Mouse (Mus musculus) hindbrain, embryonic 15.5 days (tissue): Measurements from ENCODE around the gene AC109138.7. TPM values are rescaled to one million over a fixed set of nuclear protein-coding genes. Genes with fewer than 3 reads are reported as not detected.

ENCODE experiments used
- ATAC-seq: fragments of 200-750 bp; cut with Nextera tagmentation; 2 replicates; pipeline ENCODE4 v1.8.0; 2017; ENCODE audit warnings: low read depth, moderate number of reproducible peaks, moderate TSS enrichment; ENCODE audit not compliant: low FRiP score
- H3K27ac ChIP-seq: fragments of 300-500 bp; sonication (generic); replicated peaks from 2 replicates; pipeline ENCODE4 v1.5.1; 2015; ENCODE audit warnings: mild to moderate bottlenecking, inconsistent platforms
- H3K27me3 ChIP-seq: fragments of 300-500 bp; sonication (generic); 2 replicates; pipeline ENCODE4 v1.6.1; 2015; ENCODE audit warnings: control low read depth, inconsistent platforms
- H3K36me3 ChIP-seq: fragments of 300-500 bp; sonication (generic); 2 replicates; pipeline ENCODE4 v1.6.1; 2015; ENCODE audit warnings: control low read depth, inconsistent platforms
- H3K4me1 ChIP-seq: fragments of 300-500 bp; sonication (generic); replicated peaks from 2 replicates; pipeline ENCODE4 v1.6.1; 2015; ENCODE audit warnings: control low read depth, inconsistent platforms
- H3K4me2 ChIP-seq: fragments of 300-500 bp; sonication (generic); 2 replicates; pipeline ENCODE4 v1.6.1; 2015; ENCODE audit warnings: moderate library complexity, mild to moderate bottlenecking, inconsistent platforms
- H3K4me3 ChIP-seq: fragments of 300-500 bp; sonication (generic); 2 replicates; pipeline ENCODE4 v1.5.1; 2015; ENCODE audit warnings: mild to moderate bottlenecking, inconsistent platforms
- H3K9ac ChIP-seq: fragments of 300-500 bp; sonication (generic); 2 replicates; pipeline ENCODE4 v1.6.1; 2015; ENCODE audit warnings: inconsistent platforms
- H3K9me3 ChIP-seq: fragments of 300-500 bp; sonication (generic); 2 replicates; pipeline ENCODE4 v1.6.1; 2016; ENCODE audit warnings: control low read depth, inconsistent platforms
- WGBS: fragments of 180-500 bp; shearing (Covaris S2); methylation state at CpG from one replicate; pipeline ENCODE4 v1.1.7; 2015; 5-methylcytosine and 5-hydroxymethylcytosine counted together
- polyA plus RNA-seq: library from polyadenylated mRNA; unstranded; fragments of >200 nt; fragmentation: Nextera tagmentation; extraction: Ambion mirVana; gene quantifications from 2 replicates; pipeline ENCODE4 v1.2.1, GENCODE M21; 2015

Gene AC109138.7
- polyA plus RNA-seq, 1 experiment from 2014 or later = not detected

DNA sequence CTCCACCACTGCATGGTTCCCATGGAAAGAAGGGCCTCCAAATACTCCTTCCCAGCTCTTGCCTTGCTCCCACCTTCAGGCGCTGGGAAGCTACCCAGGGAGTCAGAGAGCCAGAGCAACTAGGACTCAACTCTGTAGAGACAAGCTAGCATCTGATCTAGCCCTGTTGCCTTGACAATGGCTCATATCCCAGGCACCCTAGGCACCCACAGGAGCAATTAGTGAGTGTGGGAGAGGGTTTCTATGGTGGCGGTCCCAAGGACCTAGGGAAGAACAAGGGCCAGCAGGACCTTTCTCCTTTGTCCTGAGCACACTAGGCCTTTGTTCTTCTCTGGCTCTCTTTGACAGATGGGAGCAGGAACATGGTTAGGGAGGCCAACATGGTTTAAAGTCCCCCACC is 30.5 kb upstream of the AC109138.7 start:
- H3K36me3 ChIP-seq = no peaks in the 10 kb centered on the region
- no peaks in the 10 kb centered on the region for H3K27me3 ChIP-seq
- no peak; the same call in 1 of the 2 replicates for ATAC-seq
- H3K9ac ChIP-seq = no peak overlapping the region
- no peaks in the 10 kb centered on the region for H3K9me3 ChIP-seq
- no peak overlapping the region for H3K4me3 ChIP-seq
- WGBS = 59% methylated on average over 2 of the region's 2 CpGs
- H3K4me2 ChIP-seq = no peak overlapping the region
- no peak overlapping the region for H3K27ac ChIP-seq
- H3K4me1 ChIP-seq = peaks cover 11% of the 10 kb centered on the region

GRCm38 (mm10) chr19:4184976-4185975 is 28.9 kb upstream of the AC109138.7 start:
- H3K9ac ChIP-seq = no peak overlapping the region
- H3K4me3 ChIP-seq = no peak overlapping the region
- no peak overlapping the region for H3K4me2 ChIP-seq
- no peaks in the 10 kb centered on the region for H3K27me3 ChIP-seq
- H3K36me3 ChIP-seq = no peaks in the 10 kb centered on the region
- no peaks in the 10 kb centered on the region for H3K9me3 ChIP-seq
- whole genome bisulfite sequencing = 60% methylated on average over 15 of the region's 15 CpGs
- no peak for ATAC-seq
- H3K27ac ChIP-seq = no peak overlapping the region; the same call in 1 of the 2 replicates
- peaks cover 11% of the 10 kb centered on the region for H3K4me1 ChIP-seq

- Histone ChIP-seq H3K4me3 (no peak overlapping the region), H3K4me1 (peaks cover 10% of the 10 kb centered on the region), H3K4me2 (no peak overlapping the region), H3K27me3 (no peaks in the 10 kb centered on the region), H3K9me3 (no peaks in the 10 kb centered on the region), H3K27ac (no peak overlapping the region), H3K36me3 (no peaks in the 10 kb centered on the region), H3K9ac (no peak overlapping the region)
- no peak for ATAC-seq
- WGBS = 79% methylated on average over 3 of the region's 3 CpGs
Measured at GRCm38 (mm10) chr19:4187303-4187702, 26.9 kb upstream of the AC109138.7 start.

DNA sequence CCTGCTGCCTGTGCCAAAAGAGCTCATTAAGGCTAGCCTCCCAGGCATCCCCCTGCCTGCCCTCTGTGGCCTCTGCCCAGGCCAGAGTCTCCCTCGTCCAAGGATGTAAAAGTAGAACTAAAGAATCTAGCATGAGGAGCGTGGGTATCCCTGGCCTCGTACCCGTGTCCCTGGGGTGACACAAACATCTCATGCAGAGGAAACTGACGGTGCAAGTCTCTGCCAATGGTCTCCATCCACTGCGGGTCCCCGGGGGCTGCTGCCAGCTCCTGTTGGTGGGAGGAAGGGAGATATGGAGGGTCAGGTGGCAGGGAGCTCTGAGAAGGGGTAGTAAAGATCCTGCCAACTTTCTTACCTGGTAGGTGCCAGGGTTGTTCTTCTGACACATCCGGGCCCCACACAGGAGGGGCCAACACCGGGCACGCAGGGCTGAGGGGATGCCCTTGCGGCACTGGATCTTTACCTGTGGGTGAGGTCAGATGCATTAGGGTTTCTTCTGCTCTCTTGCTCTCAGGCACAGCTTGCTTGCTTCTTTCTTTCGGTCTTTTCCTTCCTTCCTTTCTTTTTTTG is 25.0 kb upstream of the AC109138.7 start:
- Histone ChIP-seq H3K9me3 (no peaks in the 10 kb centered on the region), H3K4me2 (no peak overlapping the region), H3K9ac (no peak overlapping the region), H3K27ac (no peak overlapping the region), H3K4me3 (no peak overlapping the region), H3K4me1 (peaks cover 25% of the 10 kb centered on the region), H3K27me3 (no peaks in the 10 kb centered on the region), H3K36me3 (0 out of 2 replicates have a peak, but pooled peaks cover 3% of the 10 kb centered on the region)
- WGBS = 83% methylated on average over 12 of the region's 12 CpGs
- ATAC-seq = no peak

GRCm38 (mm10) chr19:4190831-4191334 is 23.3 kb upstream of the AC109138.7 start, which contains the start of gene Tbc1d10c:
Gene Tbc1d10c, minus strand, starts transcription at chr19:4191284.
- H3K9me3 ChIP-seq = no peaks in the 10 kb centered on the region
- peaks cover 20% of the 10 kb centered on the region for H3K36me3 ChIP-seq
- H3K4me1 ChIP-seq = peaks cover 35% of the 10 kb centered on the region
- peak within 1 kb of the TSS; percentile 94 for H3K27ac ChIP-seq
- no peak for ATAC-seq
- peak within 1 kb of the TSS; percentile 95 for H3K4me2 ChIP-seq
- H3K9ac ChIP-seq = peak within 1 kb of the TSS; percentile 97
- H3K27me3 ChIP-seq = no peaks in the 10 kb centered on the region
- peak within 1 kb of the TSS; percentile 87 for H3K4me3 ChIP-seq
- WGBS = 71% methylated on average over 4 of the region's 4 CpGs

DNA sequence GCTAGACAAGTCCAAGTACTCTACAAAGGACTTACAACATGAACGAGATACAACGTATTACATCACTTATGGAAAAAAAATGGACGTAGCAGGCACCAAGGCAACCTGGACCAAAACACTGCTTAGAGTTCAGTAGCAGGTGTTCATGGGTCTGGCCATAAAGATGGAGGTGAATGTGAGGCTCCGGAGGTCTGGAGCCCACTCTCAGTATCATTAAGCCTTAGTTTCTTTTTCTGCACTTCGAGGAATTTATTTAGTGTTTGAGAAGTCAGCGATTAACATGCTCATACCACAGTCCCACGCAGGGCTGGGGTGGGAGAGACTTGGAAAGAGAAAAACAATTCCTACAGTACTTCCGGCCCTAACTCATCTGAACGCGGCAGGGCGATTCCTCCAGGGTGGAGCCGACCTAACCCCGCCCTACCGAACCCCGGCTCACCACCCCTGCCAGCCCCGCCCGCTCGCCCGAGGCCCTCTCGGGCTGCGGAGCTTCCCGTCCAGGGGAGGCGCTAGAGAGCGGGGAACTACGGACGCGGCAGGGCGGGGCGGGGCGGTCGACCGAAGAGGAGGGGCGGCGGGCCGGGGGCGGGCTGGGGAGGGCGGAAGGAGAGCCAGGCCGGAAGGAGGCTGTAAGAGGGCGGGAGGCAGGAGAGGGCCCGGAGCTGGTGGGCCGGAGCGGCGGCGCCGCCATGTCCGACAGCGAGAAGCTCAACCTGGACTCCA is 22.5 kb upstream of the AC109138.7 start, which contains the start of gene Ppp1ca:
Ppp1ca (plus strand) TSS at position 538 of the 723 bp plus-strand sequence.
- Histone ChIP-seq H3K9ac (peak within 1 kb of the TSS; percentile 97), H3K4me1 (peaks cover 39% of the 10 kb centered on the region), H3K27me3 (no peaks in the 10 kb centered on the region), H3K36me3 (peaks cover 24% of the 10 kb centered on the region), H3K4me3 (peak within 1 kb of the TSS; percentile 87), H3K9me3 (no peaks in the 10 kb centered on the region), H3K4me2 (peak within 1 kb of the TSS; percentile 95), H3K27ac (peak within 1 kb of the TSS; percentile 94)
- WGBS = 9% methylated on average over 31 of the region's 47 CpGs
- peak; percentile 92 for ATAC-seq

DNA sequence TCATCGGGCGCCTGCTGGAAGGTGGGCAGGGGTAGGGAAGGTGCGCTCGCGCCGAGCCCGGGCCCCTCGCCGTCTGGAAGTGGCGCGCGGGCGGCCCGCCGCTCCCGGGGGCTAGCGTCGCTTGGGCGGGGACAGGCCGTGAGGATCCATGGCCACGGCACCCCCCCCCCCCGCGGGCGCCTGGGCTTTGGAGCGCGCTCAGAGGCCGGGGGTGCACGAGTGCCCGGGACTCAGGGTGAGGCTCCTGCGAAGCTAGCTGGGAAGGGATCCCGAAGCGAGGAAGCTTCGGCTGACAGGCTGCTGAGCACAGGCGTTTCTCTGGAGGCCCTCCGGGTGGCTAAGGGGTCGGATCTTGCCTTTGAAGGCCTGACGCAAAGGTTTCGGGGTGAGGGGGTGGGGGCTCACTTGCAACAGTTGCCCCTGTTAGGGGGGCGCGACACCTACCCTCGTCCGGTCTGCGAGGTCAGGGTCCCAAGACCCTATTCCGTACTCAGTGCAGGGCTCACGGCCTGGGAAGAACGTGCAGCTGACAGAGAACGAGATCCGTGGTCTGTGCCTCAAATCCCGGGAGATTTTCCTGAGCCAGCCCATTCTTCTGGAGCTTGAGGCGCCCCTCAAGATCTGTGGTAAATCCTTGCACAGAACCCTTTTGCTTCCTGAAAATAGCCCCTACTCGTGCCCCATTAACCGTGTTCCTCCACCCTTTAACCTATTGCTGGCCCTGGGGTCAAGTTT is 21.7 kb upstream of the AC109138.7 start:
- Histone ChIP-seq H3K4me3 (peak overlapping the region; percentile 87), H3K9me3 (no peaks in the 10 kb centered on the region), H3K27ac (peak overlapping the region; percentile 94), H3K4me1 (peaks cover 41% of the 10 kb centered on the region), H3K36me3 (peaks cover 30% of the 10 kb centered on the region), H3K27me3 (no peaks in the 10 kb centered on the region), H3K9ac (peak overlapping the region; percentile 97), H3K4me2 (peak overlapping the region; percentile 95)
- ATAC-seq = peak; percentile 75
- WGBS = under 1% methylated on average over 50 of the region's 52 CpGs

GRCm38 (mm10) chr19:4193129-4193528 is 21.0 kb upstream of the AC109138.7 start:
- Histone ChIP-seq H3K9me3 (no peaks in the 10 kb centered on the region), H3K4me3 (peak overlapping the region; percentile 87), H3K27me3 (no peaks in the 10 kb centered on the region), H3K27ac (peak overlapping the region; percentile 94; the same call in 1 of the 2 replicates), H3K4me1 (peaks cover 41% of the 10 kb centered on the region), H3K9ac (peak overlapping the region; percentile 97), H3K36me3 (peaks cover 30% of the 10 kb centered on the region), H3K4me2 (peak overlapping the region; percentile 95)
- ATAC-seq = no peak
- 58% methylated on average over 6 of the region's 6 CpGs for WGBS

GRCm38 (mm10) chr19:4194021-4194724 is 20.0 kb upstream of the AC109138.7 start:
- Histone ChIP-seq H3K27me3 (no peaks in the 10 kb centered on the region), H3K9me3 (no peaks in the 10 kb centered on the region), H3K27ac (no peak overlapping the region), H3K9ac (no peak overlapping the region), H3K4me3 (no peak overlapping the region), H3K4me2 (no peak overlapping the region), H3K36me3 (peaks cover 30% of the 10 kb centered on the region), H3K4me1 (peaks cover 41% of the 10 kb centered on the region)
- no peak for ATAC-seq
- 88% methylated on average over 8 of the region's 8 CpGs for WGBS

DNA sequence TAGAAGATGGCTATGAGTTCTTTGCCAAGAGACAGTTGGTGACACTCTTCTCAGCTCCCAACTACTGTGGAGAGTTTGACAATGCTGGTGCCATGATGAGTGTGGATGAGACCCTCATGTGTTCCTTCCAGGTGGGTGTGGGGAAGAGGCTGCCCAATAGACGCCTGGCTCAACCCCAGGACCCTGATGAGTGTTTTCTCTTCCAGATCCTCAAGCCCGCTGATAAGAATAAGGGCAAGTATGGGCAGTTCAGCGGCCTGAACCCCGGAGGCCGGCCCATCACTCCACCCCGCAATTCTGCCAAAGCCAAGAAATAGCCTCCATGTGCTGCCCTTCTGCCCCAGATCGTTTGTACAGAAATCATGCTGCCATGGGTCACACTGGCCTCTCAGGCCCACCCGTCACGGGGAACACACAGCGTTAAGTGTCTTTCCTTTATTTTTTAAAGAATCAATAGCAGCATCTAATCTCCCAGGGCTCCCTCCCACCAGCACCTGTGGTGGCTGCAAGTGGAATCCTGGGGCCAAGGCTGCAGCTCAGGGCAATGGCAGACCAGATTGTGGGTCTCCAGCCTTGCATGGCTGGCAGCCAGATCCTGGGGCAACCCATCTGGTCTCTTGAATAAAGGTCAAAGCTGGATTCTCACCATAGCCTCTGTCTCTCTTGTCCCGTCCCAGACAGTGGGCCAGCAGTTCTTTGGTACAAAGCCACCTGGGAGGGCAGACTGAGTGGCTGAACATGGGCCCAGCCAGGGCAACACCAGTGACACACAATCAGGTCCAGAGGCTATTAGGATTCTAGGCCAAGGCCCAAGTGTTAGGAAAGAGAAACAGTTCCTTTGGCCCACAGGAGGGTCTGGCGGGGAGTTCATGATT is 19.1 kb upstream of the AC109138.7 start:
- no peaks in the 10 kb centered on the region for H3K27me3 ChIP-seq
- H3K9me3 ChIP-seq = no peaks in the 10 kb centered on the region
- peaks cover 30% of the 10 kb centered on the region for H3K36me3 ChIP-seq
- no peak for ATAC-seq
- H3K4me3 ChIP-seq = no peak overlapping the region
- no peak overlapping the region for H3K4me2 ChIP-seq
- peak overlapping the region; percentile 37; the same call in 1 of the 2 replicates for H3K27ac ChIP-seq
- H3K9ac ChIP-seq = no peak overlapping the region
- H3K4me1 ChIP-seq = peaks cover 44% of the 10 kb centered on the region
- 72% methylated on average over 12 of the region's 12 CpGs for WGBS
